10 mouse cellular contexts compared by ENCODE assay signal in genomic region chr5:44165854-44166253, GRCm38 (mm10).
DNase-seq lines count a peak whose midpoint lies in the region; ATAC-seq and TF ChIP-seq lines count a peak whose summit lies in the region.
"Had no signal": no experiment of that assay in that cellular context is flagged by ENCODE, and none has a peak within 500 bp of the region (broad histone marks: within the 10 kb centered on the region; RNA-seq: fewer than 3 reads in every experiment).

No protein-coding gene starts in this region.

- no peaks in the 10 kb centered on the region for H3K27me3 ChIP-seq in hindbrain, embryonic 10.5 days (ENCODE audit: insufficient read depth, poor library complexity, severe bottlenecking)
- no peaks in the 10 kb centered on the region for H3K27me3 ChIP-seq in hindbrain, embryonic 13.5 days
- no peaks in the 10 kb centered on the region for H3K27me3 ChIP-seq in midbrain, postnatal 0 days (ENCODE audit: insufficient read depth, low read length)

- peak; percentile 21 for DNase-seq in hindbrain, embryonic 10.5 days (ENCODE audit: low spot score)
- peak; percentile 34 for DNase-seq in adrenal gland, postnatal 10 days
- DNase-seq in induced T-regulatory cell, adult 2 months (ENCODE audit: low read depth), result peak; percentile 65
- DNase-seq in midbrain, postnatal 0 days (ENCODE audit: low spot score), result peak; percentile 38
- no peak for DNase-seq in left cerebral cortex, adult 8-10 months (ENCODE audit: low spot score in 2 of 2)

- H3K27ac ChIP-seq in hindbrain, embryonic 10.5 days, result no peak overlapping the region
- H3K27ac ChIP-seq in hindbrain, embryonic 13.5 days, result no peak overlapping the region
- no peak overlapping the region for H3K27ac ChIP-seq in midbrain, postnatal 0 days (ENCODE audit: low read depth, low read length)
- H3K27ac ChIP-seq: macrophage had no signal

- no peak overlapping the region for H3K4me3 ChIP-seq in hindbrain, embryonic 10.5 days
- H3K4me3 ChIP-seq in hindbrain, embryonic 13.5 days, result no peak overlapping the region
- no peak overlapping the region for H3K4me3 ChIP-seq in midbrain, postnatal 0 days (ENCODE audit: low read depth, low read length)
- H3K4me3 ChIP-seq: erythroblast, embryonic 14.5 days had no signal

- H3K9me3 ChIP-seq in hindbrain, embryonic 10.5 days, result no peaks in the 10 kb centered on the region
- H3K9me3 ChIP-seq in hindbrain, embryonic 13.5 days, result no peaks in the 10 kb centered on the region
- H3K9me3 ChIP-seq in midbrain, postnatal 0 days (ENCODE audit: low read length), result no peaks in the 10 kb centered on the region

- H3K9ac ChIP-seq in hindbrain, embryonic 13.5 days, result no peak overlapping the region
- H3K9ac ChIP-seq in midbrain, postnatal 0 days (replicated peaks; ENCODE audit: low read length, poor library complexity, severe bottlenecking), result no peak overlapping the region

- no peaks in the 10 kb centered on the region for H3K36me3 ChIP-seq in hindbrain, embryonic 10.5 days
- H3K36me3 ChIP-seq in hindbrain, embryonic 13.5 days, result no peaks in the 10 kb centered on the region
- H3K36me3 ChIP-seq in midbrain, postnatal 0 days (ENCODE audit: insufficient read depth, low read length), result no peaks in the 10 kb centered on the region

- no peak for ATAC-seq in hindbrain, embryonic 13.5 days (ENCODE audit: low FRiP score)
- peak; percentile 63 for ATAC-seq in CD4-positive, CD25-positive, alpha-beta regulatory T cell, adult 4 months
- 0 out of 2 replicates have a peak, but pooled peaks have one; percentile 22 for ATAC-seq in midbrain, postnatal 0 days (ENCODE audit: low FRiP score)
- no peak for ATAC-seq in monocyte, adult 5-6 weeks (replicated peaks; ENCODE audit: insufficient number of reproducible peaks, low FRiP score, low TSS enrichment, poor library complexity, severe bottlenecking)

- WGBS in hindbrain, embryonic 10.5 days, result 50% methylated on average over 2 of the region's 2 CpGs
- WGBS in hindbrain, embryonic 13.5 days, result 57% methylated on average over 2 of the region's 2 CpGs
- 40% methylated on average over 2 of the region's 2 CpGs for WGBS in midbrain, postnatal 0 days

- H3K4me1 ChIP-seq in hindbrain, embryonic 10.5 days (replicated peaks), result peaks cover 6% of the 10 kb centered on the region; the same call in 1 of the 2 replicates
- H3K4me1 ChIP-seq in hindbrain, embryonic 13.5 days (replicated peaks), result no peaks in the 10 kb centered on the region
- no peaks in the 10 kb centered on the region for H3K4me1 ChIP-seq in midbrain, postnatal 0 days (ENCODE audit: insufficient read depth, low read length)

- peak; percentile 58 for TF ChIP-seq CTCF in midbrain, postnatal 0 days (IDR thresholded peaks at IDR 0.05)

- H3K4me2 ChIP-seq in hindbrain, embryonic 13.5 days, result no peak overlapping the region
- no peak overlapping the region for H3K4me2 ChIP-seq in midbrain, postnatal 0 days (ENCODE audit: low read depth, low read length, poor library complexity, severe bottlenecking)

Comparison
In these comparisons a context has a peak if more than half of its experiments do, and no peak if none do; other contexts are left out.
1. DNase-seq: peak in hindbrain, embryonic 10.5 days (single experiment), adrenal gland, postnatal 10 days (single experiment), induced T-regulatory cell, adult 2 months (single experiment) and midbrain, postnatal 0 days (single experiment); none in left cerebral cortex, adult 8-10 months (0 of 2).
2. ATAC-seq: peak in CD4-positive, CD25-positive, alpha-beta regulatory T cell, adult 4 months (single experiment) and midbrain, postnatal 0 days (single experiment); none in hindbrain, embryonic 13.5 days (single experiment) and monocyte, adult 5-6 weeks (single experiment).